Mouse (Mus musculus): ENCODE data around the gene Tha1. TPM values are rescaled to one million over a fixed set of nuclear protein-coding genes. Genes with fewer than 3 reads are reported as not detected.

Tha1 gene
- total and polyA plus RNA-seq, 3 experiments: 9.2 to 14.6 (median 9.3) TPM

DNA sequence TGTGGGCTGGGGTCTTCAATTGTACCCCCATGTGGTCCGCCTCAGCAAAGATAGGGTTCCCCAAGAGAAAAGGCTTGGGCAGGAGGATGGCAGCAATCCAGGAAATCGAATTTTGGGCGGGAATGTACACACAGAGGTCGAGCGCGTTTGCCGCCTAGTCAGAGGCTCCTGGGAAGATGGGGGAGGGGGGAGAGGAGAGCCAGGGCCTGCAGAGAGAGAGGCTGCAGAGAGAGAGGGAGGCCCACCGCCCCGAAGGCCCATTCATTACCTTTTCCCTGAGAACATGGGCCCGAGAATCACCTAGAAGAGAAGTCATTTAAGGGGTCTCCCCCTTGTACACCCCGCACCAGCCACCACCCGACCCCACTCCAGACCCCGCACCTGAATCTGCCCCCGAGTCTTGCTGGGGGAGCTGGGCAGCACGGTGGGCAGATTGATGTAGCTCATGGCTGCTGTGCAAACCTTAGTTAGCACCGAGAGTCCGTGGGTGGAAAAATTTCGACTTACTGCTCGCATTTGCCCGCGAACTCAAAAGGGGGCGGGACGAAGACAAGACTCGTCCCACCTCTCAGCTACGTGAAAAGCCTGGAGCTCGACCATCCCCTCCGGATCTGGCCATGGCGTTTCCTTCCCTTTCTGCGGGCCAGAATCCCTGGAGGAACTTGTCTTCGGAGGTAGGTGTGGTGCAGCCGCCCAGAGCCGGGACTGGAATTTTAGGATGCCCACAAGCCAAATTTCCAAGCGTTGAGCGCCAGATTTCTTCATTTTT, 47.8 kb downstream of the Tha1 start, which contains the start of the genes Afmid and Tk1:
Afmid (plus strand) TSS at position 592 of the 769 bp plus-strand sequence.
Tk1 (minus strand) TSS at position 760 of the 769 bp plus-strand sequence.
- Histone ChIP-seq H3K27ac (peak within 1 kb of the TSS; percentile 53; the same call in 1 of the 2 replicates), H3K79me2 (replicated peaks; ENCODE audit: control insufficient read depth, insufficient read depth, low read length) (no peaks in the 10 kb centered on the region), H3K4me1 (ENCODE audit: control insufficient read depth, insufficient read depth, low read length) (peaks cover 39% of the 10 kb centered on the region), H3K27me3 (ENCODE audit: control insufficient read depth, insufficient read depth, low read length) (no peaks in the 10 kb centered on the region), H3K4me3 (peak within 1 kb of the TSS; percentile 27), H3K9ac (ENCODE audit: low read depth, low read length) (peak within 1 kb of the TSS; percentile 11; the same call in 1 of the 2 replicates), H3K36me3 (ENCODE audit: control insufficient read depth, insufficient read depth, low read length) (peaks cover 2% of the 10 kb centered on the region; the same call in 1 of the 2 replicates)
- 2% methylated on average over 34 of the region's 34 CpGs for WGBS
- DNase-seq: peak; percentile 72 to 78
- intact Hi-C loops (cut with DNase I): loop anchor here (2.0 to 10.0 kb wide), 4 partner anchors 43 to 591 kb away; partner anchors contain the start of genes Tmc6 and Tmc8
- TF ChIP-seq EP300 (IDR thresholded peaks at IDR 0.05; ENCODE audit: insufficient read depth, low read depth, low read length) (peak; percentile 54; the same call in 1 of the 2 replicates), CTCF (IDR thresholded peaks at IDR 0.05) (no peak), POLR2A (IDR thresholded peaks at IDR 0.05; ENCODE audit: insufficient read depth, low read depth, low read length) (no peak)

- TF ChIP-seq EP300 (IDR thresholded peaks at IDR 0.05; ENCODE audit: insufficient read depth, low read depth, low read length) (peak; percentile 96), POLR2A (IDR thresholded peaks at IDR 0.05; ENCODE audit: insufficient read depth, low read depth, low read length) (0 out of 2 replicates have a peak, but pooled peaks have one; percentile 23), CTCF (IDR thresholded peaks at IDR 0.05) (peak; percentile 96)
- intact Hi-C loops (cut with DNase I): loop anchor here (1.0 to 10.0 kb wide), 6 partner anchors 34 to 590 kb away; partner anchors contain the start of genes Tmc6 and Tmc8
- H3K36me3 ChIP-seq (ENCODE audit: control insufficient read depth, insufficient read depth, low read length): peaks cover 2% of the 10 kb centered on the region; the same call in 1 of the 2 replicates
- no peaks in the 10 kb centered on the region for H3K27me3 ChIP-seq (ENCODE audit: control insufficient read depth, insufficient read depth, low read length)
- WGBS: under 1% methylated on average over 23 of the region's 23 CpGs
- peaks cover 35% of the 10 kb centered on the region for H3K4me1 ChIP-seq (ENCODE audit: control insufficient read depth, insufficient read depth, low read length)
- peak overlapping the region; percentile 25 for H3K9ac ChIP-seq (ENCODE audit: low read depth, low read length)
- H3K27ac ChIP-seq: peak overlapping the region; percentile 67
- peak; percentile 85 to 86 for DNase-seq
- H3K79me2 ChIP-seq (replicated peaks; ENCODE audit: control insufficient read depth, insufficient read depth, low read length): no peaks in the 10 kb centered on the region
- H3K4me3 ChIP-seq: peak overlapping the region; percentile 17; the same call in 1 of the 2 replicates
Observed at GRCm38 (mm10) chr11:117824060-117824969, 49.0 kb downstream of the Tha1 start.

DNA sequence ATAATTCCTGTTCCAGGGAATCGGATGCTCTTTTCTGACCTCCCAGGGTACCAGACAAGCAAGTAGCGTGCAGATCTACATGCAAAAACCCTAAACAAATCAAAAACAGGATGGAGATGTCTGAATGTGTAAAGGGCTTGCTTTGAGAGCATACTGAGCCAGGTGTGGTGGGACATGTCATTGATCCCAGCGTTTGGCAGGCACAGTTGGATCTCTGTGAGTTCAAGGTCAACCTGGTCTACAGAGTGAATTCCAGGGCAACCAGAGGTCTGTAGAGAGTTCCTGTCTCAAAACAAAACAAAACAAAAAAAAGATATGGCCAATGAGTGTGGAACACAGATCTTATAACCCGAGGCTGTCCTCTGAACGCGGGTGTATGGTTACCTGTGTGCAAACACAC, 49.9 kb downstream of the Tha1 start:
- Histone ChIP-seq H3K4me1 (ENCODE audit: control insufficient read depth, insufficient read depth, low read length) (peaks cover 29% of the 10 kb centered on the region), H3K79me2 (replicated peaks; ENCODE audit: control insufficient read depth, insufficient read depth, low read length) (no peaks in the 10 kb centered on the region), H3K4me3 (no peak overlapping the region), H3K27ac (peak overlapping the region; percentile 67), H3K9ac (ENCODE audit: low read depth, low read length) (no peak overlapping the region), H3K27me3 (ENCODE audit: control insufficient read depth, insufficient read depth, low read length) (no peaks in the 10 kb centered on the region), H3K36me3 (ENCODE audit: control insufficient read depth, insufficient read depth, low read length) (peaks cover 2% of the 10 kb centered on the region; the same call in 1 of the 2 replicates)
- TF ChIP-seq POLR2A (IDR thresholded peaks at IDR 0.05; ENCODE audit: insufficient read depth, low read depth, low read length) (no peak), CTCF (IDR thresholded peaks at IDR 0.05) (no peak), EP300 (IDR thresholded peaks at IDR 0.05; ENCODE audit: insufficient read depth, low read depth, low read length) (no peak)
- WGBS: 75% methylated on average over 6 of the region's 6 CpGs
- peak in 1 of 2 experiments; percentile 19 for DNase-seq
- intact Hi-C loops (cut with DNase I): loop anchor here (1.0 to 10.0 kb wide), 2 partner anchors 13 to 589 kb away; no protein-coding TSS in a partner anchor

DNA sequence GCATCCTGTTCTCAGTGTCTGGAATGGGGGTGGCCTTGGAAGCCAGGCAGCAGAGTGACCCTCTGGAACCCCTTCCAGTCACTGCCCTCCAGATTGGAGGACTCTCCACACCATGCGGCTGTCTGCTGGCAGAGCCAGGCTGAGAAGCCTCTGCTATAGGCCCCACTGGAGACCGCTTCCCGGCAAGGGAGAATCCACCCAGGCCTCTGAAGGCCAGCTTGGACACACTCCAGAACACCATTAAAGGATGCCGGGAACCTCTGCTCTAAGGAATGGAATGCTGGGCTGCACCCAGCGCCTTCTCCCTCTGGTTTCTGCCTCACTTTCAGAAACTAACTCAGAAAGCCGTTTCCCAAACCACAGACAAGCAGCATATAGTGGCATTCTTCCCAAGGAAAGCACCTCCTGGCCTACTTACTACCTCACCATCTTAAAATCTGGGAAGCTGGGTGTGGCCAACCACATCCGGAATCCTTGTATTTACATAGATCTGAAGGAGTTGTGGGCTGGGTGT, 50.5 kb downstream of the Tha1 start:
- WGBS: 14% methylated on average over 7 of the region's 7 CpGs
- peaks cover 2% of the 10 kb centered on the region; the same call in 1 of the 2 replicates for H3K36me3 ChIP-seq (ENCODE audit: control insufficient read depth, insufficient read depth, low read length)
- intact Hi-C loops (cut with DNase I): loop anchor here (1.0 to 10.0 kb wide), 2 partner anchors 12 to 588 kb away; no protein-coding TSS in a partner anchor
- H3K4me3 ChIP-seq: no peak overlapping the region
- no peak for TF ChIP-seq EP300 (IDR thresholded peaks at IDR 0.05; ENCODE audit: insufficient read depth, low read depth, low read length)
- no peak for TF ChIP-seq POLR2A (IDR thresholded peaks at IDR 0.05; ENCODE audit: insufficient read depth, low read depth, low read length)
- no peak for TF ChIP-seq CTCF (IDR thresholded peaks at IDR 0.05)
- peak; percentile 51 to 52 for DNase-seq
- H3K27me3 ChIP-seq (ENCODE audit: control insufficient read depth, insufficient read depth, low read length): no peaks in the 10 kb centered on the region
- peaks cover 23% of the 10 kb centered on the region for H3K4me1 ChIP-seq (ENCODE audit: control insufficient read depth, insufficient read depth, low read length)
- no peaks in the 10 kb centered on the region for H3K79me2 ChIP-seq (replicated peaks; ENCODE audit: control insufficient read depth, insufficient read depth, low read length)
- H3K27ac ChIP-seq: peak overlapping the region; percentile 67
- no peak overlapping the region for H3K9ac ChIP-seq (ENCODE audit: low read depth, low read length)

DNA sequence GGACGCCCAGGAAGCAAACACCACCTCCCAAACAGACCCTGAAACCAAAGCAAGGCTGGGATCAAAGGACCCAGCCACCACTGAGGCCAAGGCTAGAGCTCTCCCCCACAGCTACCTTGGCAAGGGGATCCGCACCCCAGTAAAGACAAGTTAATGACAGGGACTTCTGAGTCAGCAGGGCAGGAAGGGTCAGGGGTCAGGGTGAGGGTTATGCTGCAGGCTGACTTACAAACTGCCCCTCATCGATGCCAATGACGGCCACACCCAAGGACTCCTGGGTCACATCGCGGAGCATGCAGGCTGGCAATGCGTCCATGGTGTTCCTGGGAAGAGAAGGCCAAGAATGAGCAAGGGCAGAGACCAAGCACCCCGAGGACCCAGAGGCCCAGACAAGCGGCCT, 51.4 kb downstream of the Tha1 start:
- Histone ChIP-seq H3K4me1 (ENCODE audit: control insufficient read depth, insufficient read depth, low read length) (peaks cover 21% of the 10 kb centered on the region), H3K27me3 (ENCODE audit: control insufficient read depth, insufficient read depth, low read length) (no peaks in the 10 kb centered on the region), H3K9ac (ENCODE audit: low read depth, low read length) (no peak overlapping the region), H3K27ac (peak overlapping the region; percentile 67), H3K79me2 (replicated peaks; ENCODE audit: control insufficient read depth, insufficient read depth, low read length) (no peaks in the 10 kb centered on the region), H3K36me3 (ENCODE audit: control insufficient read depth, insufficient read depth, low read length) (peaks cover 2% of the 10 kb centered on the region; the same call in 1 of the 2 replicates), H3K4me3 (no peak overlapping the region)
- DNase-seq: peak in 1 of 2 experiments; percentile 19
- intact Hi-C loops (cut with DNase I): loop anchor here (10.0 kb wide), 1 partner anchor 587 kb away; no protein-coding TSS in a partner anchor
- TF ChIP-seq POLR2A (IDR thresholded peaks at IDR 0.05; ENCODE audit: insufficient read depth, low read depth, low read length) (no peak), CTCF (IDR thresholded peaks at IDR 0.05) (no peak), EP300 (IDR thresholded peaks at IDR 0.05; ENCODE audit: insufficient read depth, low read depth, low read length) (no peak)
- WGBS: 73% methylated on average over 9 of the region's 9 CpGs

All from heart, adult 2 months (tissue).